In the genomic region with DNA sequence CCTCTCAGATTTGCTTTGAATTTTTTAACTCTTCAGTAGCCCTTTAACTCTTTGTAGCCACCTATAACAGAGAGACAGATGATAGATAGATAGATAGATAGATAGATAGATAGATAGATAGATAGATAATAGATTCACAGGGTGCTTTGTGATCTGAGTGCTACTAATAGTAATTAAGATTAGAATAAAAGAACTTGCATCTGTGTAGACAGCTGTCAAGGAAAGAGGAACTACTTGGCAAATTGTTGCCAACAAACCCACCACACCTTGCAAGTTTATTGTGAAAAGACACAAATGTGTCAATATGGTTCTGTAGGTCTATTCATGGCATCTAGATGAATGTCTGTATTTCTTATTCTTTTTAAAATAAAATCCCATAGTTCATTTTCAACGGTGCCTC, we compare ENCODE assay signal across 25 mouse cellular contexts. TPM values are rescaled to one million over a fixed set of nuclear protein-coding genes. Genes with fewer than 3 reads are reported as not detected.
DNase-seq lines count a peak whose midpoint lies in the region; ATAC-seq and TF ChIP-seq lines count a peak whose summit lies in the region.
"Had no signal": no experiment of that assay in that cellular context is flagged by ENCODE, and none has a peak within 500 bp of the region (broad histone marks: within the 10 kb centered on the region; RNA-seq: fewer than 3 reads in every experiment).

No protein-coding gene starts in this region.

- TF ChIP-seq CTCF in spleen, adult 2 months (IDR thresholded peaks at IDR 0.05; ENCODE audit: extremely low read depth, insufficient read depth, insufficient read length, insufficient replicate concordance), result no peak
- TF ChIP-seq CTCF in bone marrow macrophage, adult 2 months (IDR thresholded peaks at IDR 0.05; ENCODE audit: low read depth, low read length), result no peak

- no peaks in the 10 kb centered on the region for H3K27me3 ChIP-seq in spleen, adult 2 months (ENCODE audit: control insufficient read depth, insufficient read depth, low read length)
- H3K27me3 ChIP-seq in heart, embryonic 10.5 days (ENCODE audit: insufficient read depth, poor library complexity, severe bottlenecking), result no peaks in the 10 kb centered on the region
- H3K27me3 ChIP-seq: embryonic facial prominence, embryonic 13.5 days; forebrain, embryonic 12.5 days; heart, embryonic 13.5 days; hindbrain, embryonic 12.5 days had no signal

- H3K4me3 ChIP-seq in spleen, adult 2 months (ENCODE audit: extremely low read depth, insufficient read depth, insufficient read length), result no peak overlapping the region
- H3K4me3 ChIP-seq in bone marrow macrophage, adult 2 months (ENCODE audit: insufficient read depth, low read length), result no peak overlapping the region
- no peak overlapping the region for H3K4me3 ChIP-seq in heart, embryonic 10.5 days
- H3K4me3 ChIP-seq: embryonic facial prominence, embryonic 13.5 days; forebrain, embryonic 12.5 days; heart, embryonic 13.5 days; hindbrain, embryonic 12.5 days had no signal

- no peaks in the 10 kb centered on the region for H3K36me3 ChIP-seq in spleen, adult 2 months (ENCODE audit: control insufficient read depth, insufficient read depth, low read length)
- no peaks in the 10 kb centered on the region for H3K36me3 ChIP-seq in heart, embryonic 10.5 days
- H3K36me3 ChIP-seq: embryonic facial prominence, embryonic 13.5 days; forebrain, embryonic 12.5 days; heart, embryonic 13.5 days; hindbrain, embryonic 12.5 days had no signal

- peak overlapping the region; percentile 73 for H3K27ac ChIP-seq in spleen, adult 2 months (ENCODE audit: insufficient read depth, low read length)
- H3K27ac ChIP-seq in bone marrow macrophage, adult 2 months (ENCODE audit: insufficient read depth, low read depth, low read length), result peak overlapping the region; percentile 90
- H3K27ac ChIP-seq in heart, embryonic 10.5 days, result no peak overlapping the region
- H3K27ac ChIP-seq: embryonic facial prominence, embryonic 13.5 days; forebrain, embryonic 12.5 days; heart, embryonic 13.5 days; hindbrain, embryonic 12.5 days had no signal

- TF ChIP-seq POLR2A in spleen, adult 2 months (IDR thresholded peaks at IDR 0.05; ENCODE audit: low read depth, low read length), result no peak
- TF ChIP-seq POLR2A in bone marrow macrophage, adult 2 months (IDR thresholded peaks at IDR 0.05; ENCODE audit: borderline replicate concordance, low read depth, low read length), result no peak

- H3K4me1 ChIP-seq in spleen, adult 2 months (ENCODE audit: control insufficient read depth, insufficient read depth, insufficient read length), result peaks cover 14% of the 10 kb centered on the region
- peaks cover 33% of the 10 kb centered on the region for H3K4me1 ChIP-seq in bone marrow macrophage, adult 2 months (ENCODE audit: control insufficient read depth, insufficient read depth, low read length)
- H3K4me1 ChIP-seq in heart, embryonic 10.5 days, result no peaks in the 10 kb centered on the region
- H3K4me1 ChIP-seq: embryonic facial prominence, embryonic 13.5 days; forebrain, embryonic 12.5 days; heart, embryonic 13.5 days; hindbrain, embryonic 12.5 days had no signal

- no peak for DNase-seq in spleen, adult 2 months (ENCODE audit: low read depth in 1 of 2, low spot score in 2 of 2)
- no peak for DNase-seq in spleen, adult 18-20 months
- no peak for DNase-seq in cerebellum, postnatal 25 days
- DNase-seq in frontal cortex, postnatal 10 days (ENCODE audit: low spot score in 2 of 2), result no peak
- DNase-seq in heart, embryonic 10.5 days (ENCODE audit: low spot score), result no peak
- DNase-seq: adrenal gland, postnatal 10 days; cerebellum, adult 18-20 months; cerebellum, postnatal 10 days; gastrocnemius, postnatal 14 days; heart, postnatal 4 days had no signal

- ATAC-seq in megakaryocyte, adult 5-6 weeks (ENCODE audit: poor library complexity, severe bottlenecking), result peak; percentile 39; the same call in 1 of the 2 replicates
- ATAC-seq: forebrain, embryonic 16.5 days; hindbrain, embryonic 16.5 days had no signal

- no peaks in the 10 kb centered on the region for H3K9me3 ChIP-seq in heart, embryonic 10.5 days
- H3K9me3 ChIP-seq: embryonic facial prominence, embryonic 13.5 days; forebrain, embryonic 12.5 days; hindbrain, embryonic 12.5 days had no signal

- 60% methylated on average over 1 of the region's 1 CpGs for WGBS in spleen, adult 2 months
- 72% methylated on average over 1 of the region's 1 CpGs for WGBS in heart, embryonic 10.5 days

RNA-seq across cellular contexts. Expression of gene Fcrla, which starts 6.6 kb away (rescaled TPM):
- polyA plus RNA-seq in spleen, adult 2 months (2012; rRNA removed), result 116 and 142 TPM in 2 replicates
- polyA plus RNA-seq in bone marrow macrophage, adult 2 months (2012; ENCODE audit: insufficient read depth, insufficient read length, missing spikeins), result 0.84 TPM in 1 of 2 replicates, not detected in the other
- 1.3 and 3.2 TPM in 2 replicates for total RNA-seq in megakaryocyte, adult 5-6 weeks (2015)
- total RNA-seq in megakaryocyte, adult 5-6 weeks (2017), result 0.40 and 2.7 TPM in 2 replicates
- 0.08 TPM in 1 of 2 replicates, not detected in the other for polyA plus RNA-seq in heart, embryonic 10.5 days (2016; fragmentation: Nextera tagmentation; extraction: Ambion mirVana)
- total RNA-seq: ES-E14; gastrocnemius, adult 18-20 months had no signal
- polyA plus RNA-seq: embryonic facial prominence, embryonic 13.5 days; forebrain, embryonic 12.5 days; forebrain, embryonic 16.5 days; frontal cortex, adult 2 months; hindbrain, embryonic 12.5 days; hindbrain, embryonic 16.5 days; intestine, embryonic 14.5 days had no signal

RNA-seq across cellular contexts. Expression of gene Fcrlb, which starts 21.2 kb away (rescaled TPM):
- 1.5 and 2.5 TPM in 2 replicates for polyA plus RNA-seq in spleen, adult 2 months (2012; rRNA removed)
- polyA plus RNA-seq in bone marrow macrophage, adult 2 months (2012; ENCODE audit: insufficient read depth, insufficient read length, missing spikeins), result 0.63 TPM in 1 of 2 replicates, not detected in the other
- not detected in 2 replicates for total RNA-seq in megakaryocyte, adult 5-6 weeks (2015)
- not detected in 2 replicates for total RNA-seq in megakaryocyte, adult 5-6 weeks (2017)
- not detected in 2 replicates for polyA plus RNA-seq in heart, embryonic 10.5 days (2016; fragmentation: Nextera tagmentation; extraction: Ambion mirVana)
- total RNA-seq: adrenal gland, postnatal 4 days; ES-E14; gastrocnemius, adult 18-20 months; gastrocnemius, postnatal 14 days; heart, adult 8-10 months; heart, postnatal 4 days had no signal
- polyA plus RNA-seq: embryonic facial prominence, embryonic 13.5 days; forebrain, embryonic 12.5 days; heart, embryonic 13.5 days; heart, postnatal 0 days; hindbrain, embryonic 12.5 days; intestine, embryonic 14.5 days had no signal

RNA-seq across cellular contexts. Expression of gene Fcgr2b, which starts 42.4 kb away (rescaled TPM):
- polyA plus RNA-seq in spleen, adult 2 months (2012; rRNA removed), result 47.5 and 71.3 TPM in 2 replicates
- 270 and 276 TPM in 2 replicates for polyA plus RNA-seq in bone marrow macrophage, adult 2 months (2012; ENCODE audit: insufficient read depth, insufficient read length, missing spikeins)
- total RNA-seq in megakaryocyte, adult 5-6 weeks (2015), result 226 and 271 TPM in 2 replicates
- 174 and 196 TPM in 2 replicates for total RNA-seq in megakaryocyte, adult 5-6 weeks (2017)
- polyA plus RNA-seq in heart, embryonic 10.5 days (2016; fragmentation: Nextera tagmentation; extraction: Ambion mirVana), result not detected in 2 replicates

RNA-seq across cellular contexts. Expression of gene Dusp12, which starts 48.6 kb away (rescaled TPM):
- 11.0 and 15.0 TPM in 2 replicates for polyA plus RNA-seq in spleen, adult 2 months (2012; rRNA removed)
- 11.2 and 16.8 TPM in 2 replicates for polyA plus RNA-seq in bone marrow macrophage, adult 2 months (2012; ENCODE audit: insufficient read depth, insufficient read length, missing spikeins)
- 7.5 and 10.3 TPM in 2 replicates for total RNA-seq in megakaryocyte, adult 5-6 weeks (2015)
- total RNA-seq in megakaryocyte, adult 5-6 weeks (2017), result 5.2 and 5.4 TPM in 2 replicates
- polyA plus RNA-seq in heart, embryonic 10.5 days (2016; fragmentation: Nextera tagmentation; extraction: Ambion mirVana), result 28.9 and 37.9 TPM in 2 replicates

RNA-seq across cellular contexts. Expression of gene Gm26620, which starts 49.1 kb away (rescaled TPM):
- polyA plus RNA-seq in spleen, adult 2 months (2012; rRNA removed), result 0.44 and 1.2 TPM in 2 replicates
- not detected in 2 replicates for polyA plus RNA-seq in bone marrow macrophage, adult 2 months (2012; ENCODE audit: insufficient read depth, insufficient read length, missing spikeins)
- total RNA-seq in megakaryocyte, adult 5-6 weeks (2015), result 1.2 TPM in 1 of 2 replicates, not detected in the other
- not detected in 2 replicates for total RNA-seq in megakaryocyte, adult 5-6 weeks (2017)
- 0.67 TPM in 1 of 2 replicates, not detected in the other for polyA plus RNA-seq in heart, embryonic 10.5 days (2016; fragmentation: Nextera tagmentation; extraction: Ambion mirVana)
- polyA plus RNA-seq: forebrain, embryonic 12.5 days; hindbrain, embryonic 12.5 days had no signal

Comparison
In these comparisons a context has a peak if more than half of its experiments do, and no peak if none do; other contexts are left out.
1. RNA of gene Fcrla, which starts 6.6 kb away (polyA plus RNA-seq): 116 to 142 TPM in spleen, adult 2 months; 0.84 TPM in bone marrow macrophage, adult 2 months and 0.08 TPM in heart, embryonic 10.5 days; every median in the first group is over 10 times any median in the second.
2. RNA of gene Fcgr2b, which starts 42.4 kb away (polyA plus RNA-seq): 270 to 276 TPM in bone marrow macrophage, adult 2 months and 47.5 to 71.3 TPM in spleen, adult 2 months; not detected in heart, embryonic 10.5 days; every median in the first group is over 10 times any median in the second.